Mouse (Mus musculus): ENCODE measurements around the gene Prm2. TPM values are rescaled to one million over a fixed set of nuclear protein-coding genes. Genes with fewer than 3 reads are reported as not detected.

Prm2 gene
- polyA plus RNA-seq, 1 experiment from 2014 or later: not detected

- Histone ChIP-seq H3K9me3 (replicated peaks; ENCODE audit: control insufficient read depth, low read length) (no peaks in the 10 kb centered on the region), H3K4me1 (ENCODE audit: control insufficient read depth, insufficient read depth, low read length) (peaks cover 39% of the 10 kb centered on the region), H3K4me2 (ENCODE audit: low read depth, low read length) (peak overlapping the region; percentile 91), H3K4me3 (replicated peaks; ENCODE audit: low read length) (peak overlapping the region; percentile 79), H3K9ac (ENCODE audit: low read length) (peak overlapping the region; percentile 57; the same call in 1 of the 2 replicates), H3K27me3 (ENCODE audit: control insufficient read depth, insufficient read depth, low read length) (no peaks in the 10 kb centered on the region), H3K36me3 (ENCODE audit: control insufficient read depth, insufficient read depth, low read length) (no peaks in the 10 kb centered on the region), H3K27ac (ENCODE audit: low read length) (no peak overlapping the region)
- ATAC-seq (ENCODE audit: insufficient read depth, low FRiP score): no peak
- WGBS: 45% methylated on average over 8 of the region's 8 CpGs
Observed at GRCm38 (mm10) chr16:10783451-10783850, 12.5 kb downstream of the Prm2 start.

- H3K9ac ChIP-seq (ENCODE audit: low read length): peak overlapping the region; percentile 57
- no peak for ATAC-seq (ENCODE audit: insufficient read depth, low FRiP score)
- H3K27me3 ChIP-seq (ENCODE audit: control insufficient read depth, insufficient read depth, low read length): no peaks in the 10 kb centered on the region
- H3K36me3 ChIP-seq (ENCODE audit: control insufficient read depth, insufficient read depth, low read length): no peaks in the 10 kb centered on the region
- peak overlapping the region; percentile 57; the same call in 1 of the 2 replicates for H3K27ac ChIP-seq (ENCODE audit: low read length)
- WGBS: 10% methylated on average over 1 of the region's 1 CpGs
- peak overlapping the region; percentile 91 for H3K4me2 ChIP-seq (ENCODE audit: low read depth, low read length)
- H3K9me3 ChIP-seq (replicated peaks; ENCODE audit: control insufficient read depth, low read length): no peaks in the 10 kb centered on the region
- H3K4me3 ChIP-seq (replicated peaks; ENCODE audit: low read length): peak overlapping the region; percentile 79
- H3K4me1 ChIP-seq (ENCODE audit: control insufficient read depth, insufficient read depth, low read length): peaks cover 39% of the 10 kb centered on the region
Observed at GRCm38 (mm10) chr16:10783152-10783434, 12.8 kb downstream of the Prm2 start.

GRCm38 (mm10) chr16:10782377-10783151, 13.4 kb downstream of the Prm2 start:
- Histone ChIP-seq H3K9ac (ENCODE audit: low read length) (peak overlapping the region; percentile 57), H3K27ac (ENCODE audit: low read length) (peak overlapping the region; percentile 57; the same call in 1 of the 2 replicates), H3K4me3 (replicated peaks; ENCODE audit: low read length) (peak overlapping the region; percentile 79), H3K27me3 (ENCODE audit: control insufficient read depth, insufficient read depth, low read length) (no peaks in the 10 kb centered on the region), H3K4me2 (ENCODE audit: low read depth, low read length) (peak overlapping the region; percentile 91), H3K9me3 (replicated peaks; ENCODE audit: control insufficient read depth, low read length) (no peaks in the 10 kb centered on the region), H3K36me3 (ENCODE audit: control insufficient read depth, insufficient read depth, low read length) (no peaks in the 10 kb centered on the region), H3K4me1 (ENCODE audit: control insufficient read depth, insufficient read depth, low read length) (peaks cover 39% of the 10 kb centered on the region)
- WGBS: 46% methylated on average over 6 of the region's 6 CpGs
- no peak for ATAC-seq (ENCODE audit: insufficient read depth, low FRiP score)

DNA sequence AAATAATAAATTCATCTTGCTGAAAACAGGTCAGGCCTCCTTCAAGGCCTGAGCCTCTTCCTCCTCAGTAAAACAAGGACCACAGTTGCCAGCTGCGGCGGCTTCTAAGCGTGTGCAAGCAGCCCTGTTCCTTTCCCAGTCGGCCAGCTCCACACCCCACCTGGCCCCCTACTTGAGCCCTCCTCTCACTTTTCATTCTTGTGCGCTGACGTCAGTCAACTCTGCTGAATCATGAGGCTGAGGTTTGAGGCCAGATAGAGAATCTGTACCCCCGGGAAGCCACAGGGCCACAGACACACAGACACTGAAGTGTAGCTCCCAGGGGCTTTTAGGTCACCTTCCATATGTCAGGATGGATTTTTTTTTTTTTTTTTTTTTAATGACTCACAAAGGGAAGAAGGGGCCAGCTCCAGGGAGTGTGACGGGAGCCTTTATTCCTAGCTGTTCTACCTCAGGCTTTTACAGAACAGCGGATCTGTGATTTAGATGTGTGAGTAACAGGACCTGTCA, 14.0 kb downstream of the Prm2 start:
- Histone ChIP-seq H3K4me2 (ENCODE audit: low read depth, low read length) (peak overlapping the region; percentile 91), H3K9me3 (replicated peaks; ENCODE audit: control insufficient read depth, low read length) (no peaks in the 10 kb centered on the region), H3K9ac (ENCODE audit: low read length) (peak overlapping the region; percentile 57), H3K27me3 (ENCODE audit: control insufficient read depth, insufficient read depth, low read length) (no peaks in the 10 kb centered on the region), H3K36me3 (ENCODE audit: control insufficient read depth, insufficient read depth, low read length) (no peaks in the 10 kb centered on the region), H3K4me3 (replicated peaks; ENCODE audit: low read length) (peak overlapping the region; percentile 79; the same call in 1 of the 2 replicates), H3K4me1 (ENCODE audit: control insufficient read depth, insufficient read depth, low read length) (peaks cover 35% of the 10 kb centered on the region), H3K27ac (ENCODE audit: low read length) (peak overlapping the region; percentile 57; the same call in 1 of the 2 replicates)
- ATAC-seq (ENCODE audit: insufficient read depth, low FRiP score): no peak
- 38% methylated on average over 9 of the region's 9 CpGs for WGBS

GRCm38 (mm10) chr16:10780631-10781120, 15.3 kb downstream of the Prm2 start:
- Histone ChIP-seq H3K4me2 (ENCODE audit: low read depth, low read length) (no peak overlapping the region), H3K27me3 (ENCODE audit: control insufficient read depth, insufficient read depth, low read length) (no peaks in the 10 kb centered on the region), H3K4me3 (replicated peaks; ENCODE audit: low read length) (no peak overlapping the region), H3K36me3 (ENCODE audit: control insufficient read depth, insufficient read depth, low read length) (no peaks in the 10 kb centered on the region), H3K4me1 (ENCODE audit: control insufficient read depth, insufficient read depth, low read length) (peaks cover 33% of the 10 kb centered on the region), H3K9me3 (replicated peaks; ENCODE audit: control insufficient read depth, low read length) (no peaks in the 10 kb centered on the region), H3K27ac (ENCODE audit: low read length) (peak overlapping the region; percentile 43), H3K9ac (ENCODE audit: low read length) (no peak overlapping the region)
- 59% methylated on average over 5 of the region's 5 CpGs for WGBS
- ATAC-seq (ENCODE audit: insufficient read depth, low FRiP score): no peak

DNA sequence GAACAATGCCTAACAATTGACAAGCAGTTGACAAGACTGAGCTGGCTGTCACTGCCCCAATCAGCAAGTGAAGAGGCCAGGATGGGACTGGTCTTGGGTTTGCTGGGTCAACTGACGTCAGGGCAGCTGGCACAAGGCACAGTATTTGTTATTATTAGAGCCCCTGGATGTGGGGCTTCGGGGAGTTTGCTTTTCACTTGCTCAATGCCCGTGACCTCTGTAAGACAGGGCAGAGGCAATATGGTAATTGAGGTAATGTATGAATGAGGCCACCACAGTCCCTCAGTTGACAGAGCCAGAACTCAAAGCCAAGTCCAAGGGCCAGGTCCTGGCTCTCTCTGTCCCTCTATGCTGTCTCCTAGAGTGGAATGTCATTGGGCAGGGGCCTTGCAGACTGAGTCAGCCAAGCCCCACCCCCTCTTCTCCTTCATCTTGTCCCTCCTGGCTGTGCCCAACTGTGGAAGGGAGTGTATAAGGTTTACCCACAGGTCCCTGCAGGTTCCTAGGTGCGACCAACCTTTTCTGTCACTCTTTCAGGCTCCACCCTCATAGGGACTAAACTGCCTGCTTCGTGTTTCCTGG, 18.3 kb downstream of the Prm2 start:
- Histone ChIP-seq H3K4me1 (ENCODE audit: control insufficient read depth, insufficient read depth, low read length) (peaks cover 19% of the 10 kb centered on the region), H3K4me3 (replicated peaks; ENCODE audit: low read length) (no peak overlapping the region), H3K4me2 (ENCODE audit: low read depth, low read length) (no peak overlapping the region), H3K36me3 (ENCODE audit: control insufficient read depth, insufficient read depth, low read length) (no peaks in the 10 kb centered on the region), H3K9me3 (replicated peaks; ENCODE audit: control insufficient read depth, low read length) (no peaks in the 10 kb centered on the region), H3K9ac (ENCODE audit: low read length) (no peak overlapping the region), H3K27ac (ENCODE audit: low read length) (no peak overlapping the region), H3K27me3 (ENCODE audit: control insufficient read depth, insufficient read depth, low read length) (no peaks in the 10 kb centered on the region)
- WGBS: 58% methylated on average over 5 of the region's 5 CpGs
- no peak for ATAC-seq (ENCODE audit: insufficient read depth, low FRiP score)

- H3K36me3 ChIP-seq (ENCODE audit: control insufficient read depth, insufficient read depth, low read length): no peaks in the 10 kb centered on the region
- H3K27ac ChIP-seq (ENCODE audit: low read length): no peak overlapping the region
- H3K9me3 ChIP-seq (replicated peaks; ENCODE audit: control insufficient read depth, low read length): no peaks in the 10 kb centered on the region
- ATAC-seq (ENCODE audit: insufficient read depth, low FRiP score): no peak
- no peak overlapping the region for H3K4me3 ChIP-seq (replicated peaks; ENCODE audit: low read length)
- 38% methylated on average over 7 of the region's 7 CpGs for WGBS
- no peaks in the 10 kb centered on the region for H3K27me3 ChIP-seq (ENCODE audit: control insufficient read depth, insufficient read depth, low read length)
- peaks cover 5% of the 10 kb centered on the region; the same call in 1 of the 2 replicates for H3K4me1 ChIP-seq (ENCODE audit: control insufficient read depth, insufficient read depth, low read length)
- H3K4me2 ChIP-seq (ENCODE audit: low read depth, low read length): no peak overlapping the region
- no peak overlapping the region for H3K9ac ChIP-seq (ENCODE audit: low read length)
Observed at GRCm38 (mm10) chr16:10776322-10776721, 19.6 kb downstream of the Prm2 start.

DNA sequence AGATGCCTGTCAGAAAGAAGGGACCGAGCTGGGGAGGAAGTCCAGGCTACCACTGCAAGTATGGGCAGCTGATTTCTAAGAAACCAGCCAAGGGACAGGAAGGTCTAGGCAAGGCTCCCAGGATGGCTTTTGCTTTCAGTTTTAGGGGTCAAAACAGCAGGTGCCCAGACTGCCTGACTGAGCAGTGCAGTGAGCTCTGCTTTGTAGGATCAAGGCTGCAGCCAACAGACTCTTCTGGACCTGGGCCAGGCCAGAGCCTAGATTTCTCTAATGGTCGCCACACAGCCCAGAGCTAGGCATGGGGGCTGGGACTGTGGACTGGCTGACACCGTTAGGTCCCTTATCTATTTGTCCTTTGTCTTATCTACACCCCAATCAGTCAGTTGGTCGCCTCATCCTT, 21.2 kb downstream of the Prm2 start:
- ATAC-seq (ENCODE audit: insufficient read depth, low FRiP score): no peak
- Histone ChIP-seq H3K9me3 (replicated peaks; ENCODE audit: control insufficient read depth, low read length) (no peaks in the 10 kb centered on the region), H3K27me3 (ENCODE audit: control insufficient read depth, insufficient read depth, low read length) (no peaks in the 10 kb centered on the region), H3K27ac (ENCODE audit: low read length) (no peak overlapping the region), H3K36me3 (ENCODE audit: control insufficient read depth, insufficient read depth, low read length) (no peaks in the 10 kb centered on the region), H3K4me2 (ENCODE audit: low read depth, low read length) (no peak overlapping the region), H3K4me3 (replicated peaks; ENCODE audit: low read length) (no peak overlapping the region), H3K4me1 (ENCODE audit: control insufficient read depth, insufficient read depth, low read length) (0 out of 2 replicates have a peak, but pooled peaks cover 8% of the 10 kb centered on the region), H3K9ac (ENCODE audit: low read length) (no peak overlapping the region)
- WGBS: 50% methylated on average over 4 of the region's 4 CpGs

DNA sequence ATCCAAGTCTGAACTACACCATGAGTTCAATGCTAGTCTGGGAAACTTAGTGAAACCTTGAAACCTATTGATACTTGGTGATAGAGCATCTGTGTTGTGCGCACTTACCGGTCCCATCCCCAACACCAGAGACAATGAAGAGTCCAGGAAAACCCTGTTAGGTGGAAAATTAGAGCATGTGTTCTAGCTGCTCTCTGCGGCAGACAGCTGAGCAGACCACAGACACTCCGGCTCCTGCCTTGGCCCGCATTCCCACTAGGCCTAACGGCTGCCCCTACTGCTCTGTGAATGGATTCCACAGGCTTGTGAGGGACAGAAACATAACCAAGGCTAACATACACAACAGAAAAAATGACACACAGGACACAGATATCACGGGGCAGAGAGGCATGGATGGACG, 22.4 kb downstream of the Prm2 start:
- Histone ChIP-seq H3K4me1 (ENCODE audit: control insufficient read depth, insufficient read depth, low read length) (0 out of 2 replicates have a peak, but pooled peaks cover 12% of the 10 kb centered on the region), H3K9ac (ENCODE audit: low read length) (no peak overlapping the region), H3K27me3 (ENCODE audit: control insufficient read depth, insufficient read depth, low read length) (no peaks in the 10 kb centered on the region), H3K27ac (ENCODE audit: low read length) (no peak overlapping the region), H3K36me3 (ENCODE audit: control insufficient read depth, insufficient read depth, low read length) (no peaks in the 10 kb centered on the region), H3K4me3 (replicated peaks; ENCODE audit: low read length) (no peak overlapping the region), H3K9me3 (replicated peaks; ENCODE audit: control insufficient read depth, low read length) (no peaks in the 10 kb centered on the region), H3K4me2 (ENCODE audit: low read depth, low read length) (no peak overlapping the region)
- WGBS: 77% methylated on average over 8 of the region's 8 CpGs
- ATAC-seq (ENCODE audit: insufficient read depth, low FRiP score): no peak
